Mouse (Mus musculus): ENCODE data around the gene Gprc6a. TPM values are rescaled to one million over a fixed set of nuclear protein-coding genes. Genes with fewer than 3 reads are reported as not detected.

The Gprc6a gene
- polyA plus RNA-seq (2016; fragmentation: Nextera tagmentation; extraction: Ambion mirVana): not detected in 2 replicates

GRCm38 (mm10) chr10:51631411-51632136 is at the start of gene Gprc6a:
TSS of gene Gprc6a (minus strand) at chr10:51631461.
- Histone ChIP-seq H3K27me3 (no peaks in the 10 kb centered on the region), H3K4me2 (no peak within 1 kb of the TSS), H3K4me1 (replicated peaks) (no peaks in the 10 kb centered on the region), H3K27ac (no peak within 1 kb of the TSS), H3K9me3 (no peaks in the 10 kb centered on the region), H3K9ac (replicated peaks) (no peak within 1 kb of the TSS), H3K36me3 (no peaks in the 10 kb centered on the region), H3K4me3 (replicated peaks) (no peak within 1 kb of the TSS)
- 84% methylated on average over 8 of the region's 8 CpGs for WGBS
- no peak for ATAC-seq (ENCODE audit: insufficient number of reproducible peaks, insufficient read depth, low FRiP score, low TSS enrichment, low read depth)

DNA sequence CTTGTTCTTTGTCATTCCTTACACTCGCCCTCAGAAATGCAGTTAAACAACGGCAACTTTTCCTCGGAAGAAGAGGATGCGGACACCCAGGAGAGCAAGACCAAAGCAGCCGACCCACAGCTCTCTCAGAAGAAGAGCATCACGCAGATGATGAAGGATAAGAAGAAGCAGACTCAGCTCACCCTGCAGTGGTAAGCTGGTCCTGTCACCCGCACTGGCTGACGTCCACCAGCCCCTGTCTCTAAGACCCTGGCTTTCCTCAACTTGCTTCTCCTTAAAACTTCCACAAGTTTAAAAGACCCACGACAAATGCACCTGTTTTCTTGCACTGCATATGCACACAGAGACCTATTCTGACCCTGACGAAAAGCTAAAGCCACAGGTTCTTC is 47.0 kb upstream of the Gprc6a start:
- no peaks in the 10 kb centered on the region for H3K9me3 ChIP-seq
- H3K4me2 ChIP-seq: peak overlapping the region; percentile 85
- 0 out of 2 replicates have a peak, but pooled peaks cover 6% of the 10 kb centered on the region for H3K4me1 ChIP-seq (replicated peaks)
- no peak overlapping the region for H3K27ac ChIP-seq
- no peaks in the 10 kb centered on the region for H3K36me3 ChIP-seq
- no peak overlapping the region for H3K9ac ChIP-seq (replicated peaks)
- peaks cover 30% of the 10 kb centered on the region for H3K27me3 ChIP-seq
- no peak for ATAC-seq (ENCODE audit: insufficient number of reproducible peaks, insufficient read depth, low FRiP score, low TSS enrichment, low read depth)
- 6% methylated on average over 10 of the region's 10 CpGs for WGBS
- H3K4me3 ChIP-seq (replicated peaks): peak overlapping the region; percentile 45

- Histone ChIP-seq H3K4me3 (replicated peaks) (peak within 1 kb of the TSS; percentile 45), H3K4me2 (peak within 1 kb of the TSS; percentile 85), H3K4me1 (replicated peaks) (0 out of 2 replicates have a peak, but pooled peaks cover 6% of the 10 kb centered on the region), H3K27me3 (peaks cover 30% of the 10 kb centered on the region), H3K9me3 (no peaks in the 10 kb centered on the region), H3K36me3 (no peaks in the 10 kb centered on the region), H3K27ac (no peak within 1 kb of the TSS), H3K9ac (replicated peaks) (peak within 1 kb of the TSS; percentile 40; the same call in 1 of the 2 replicates)
- ATAC-seq (ENCODE audit: insufficient number of reproducible peaks, insufficient read depth, low FRiP score, low TSS enrichment, low read depth): peak; percentile 66; the same call in 1 of the 2 replicates
- WGBS: 1% methylated on average over 37 of the region's 38 CpGs
Observed at GRCm38 (mm10) chr10:51677548-51678250, 46.4 kb upstream of the Gprc6a start, which contains the start of gene Rfx6. TSS of gene Rfx6 (plus strand) at chr10:51677756.

DNA sequence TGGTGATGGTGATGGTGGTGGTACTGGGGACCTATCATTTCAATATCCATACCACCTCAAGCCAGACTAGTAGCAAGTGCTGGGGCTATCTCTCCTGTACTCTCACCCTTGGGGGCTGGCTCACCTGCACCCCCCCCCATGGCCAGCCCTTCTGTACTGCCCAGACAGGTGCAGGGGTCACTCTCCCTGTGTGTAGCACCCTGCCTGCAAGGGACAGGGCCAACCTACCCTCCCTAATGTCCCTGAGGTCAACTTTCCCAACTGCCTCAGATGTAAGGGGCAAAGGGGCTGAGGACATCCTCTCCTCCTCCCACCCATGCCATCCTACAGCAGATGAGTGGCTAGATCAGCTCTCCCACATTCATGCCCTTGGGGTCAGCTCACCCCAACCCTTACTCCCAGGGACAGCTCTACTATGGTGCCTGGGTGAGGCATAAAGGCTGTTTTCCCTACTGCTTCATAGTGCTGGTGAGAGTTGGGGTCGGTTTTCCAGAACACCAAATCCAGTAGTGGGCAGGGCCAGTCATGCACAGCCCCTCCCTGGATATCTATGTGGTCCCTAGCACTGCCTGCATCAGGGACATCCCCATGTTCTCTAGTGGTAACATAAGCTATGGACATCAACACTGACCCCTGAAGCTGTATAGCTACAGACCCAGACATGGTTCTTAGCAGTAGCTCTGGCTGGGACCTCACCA is 41.0 kb upstream of the Gprc6a start:
- no peaks in the 10 kb centered on the region for H3K36me3 ChIP-seq
- no peaks in the 10 kb centered on the region for H3K9me3 ChIP-seq
- no peak overlapping the region for H3K9ac ChIP-seq (replicated peaks)
- H3K4me3 ChIP-seq (replicated peaks): no peak overlapping the region
- H3K27ac ChIP-seq: no peak overlapping the region
- WGBS: 56% methylated on average over 1 of the region's 1 CpGs
- peaks cover 17% of the 10 kb centered on the region for H3K27me3 ChIP-seq
- no peak overlapping the region for H3K4me2 ChIP-seq
- ATAC-seq (ENCODE audit: insufficient number of reproducible peaks, insufficient read depth, low FRiP score, low TSS enrichment, low read depth): peak; percentile 66
- no peaks in the 10 kb centered on the region for H3K4me1 ChIP-seq (replicated peaks)

DNA sequence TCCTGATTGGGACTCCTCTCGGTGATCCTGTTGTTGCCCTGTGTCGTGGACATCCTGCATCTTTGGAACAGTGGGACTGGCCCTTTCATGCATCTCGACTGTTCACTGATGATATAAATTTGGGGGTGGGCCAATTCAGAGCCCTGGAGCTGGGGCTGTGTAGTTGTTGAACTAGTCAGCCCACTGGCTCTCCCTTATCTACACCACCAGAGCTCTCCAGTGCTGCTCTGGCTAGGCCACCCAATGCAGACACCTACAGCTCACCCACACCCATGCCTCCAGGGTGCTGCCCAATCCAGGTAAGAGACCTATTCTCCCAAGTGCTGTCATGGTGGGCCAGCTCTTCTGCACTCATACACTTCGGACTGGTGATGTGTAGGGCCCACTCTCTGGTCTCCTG is 40.3 kb upstream of the Gprc6a start:
- Histone ChIP-seq H3K9ac (replicated peaks) (no peak overlapping the region), H3K27me3 (peaks cover 11% of the 10 kb centered on the region), H3K27ac (no peak overlapping the region), H3K4me2 (no peak overlapping the region), H3K4me3 (replicated peaks) (no peak overlapping the region), H3K9me3 (no peaks in the 10 kb centered on the region), H3K36me3 (no peaks in the 10 kb centered on the region), H3K4me1 (replicated peaks) (no peaks in the 10 kb centered on the region)
- no peak for ATAC-seq (ENCODE audit: insufficient number of reproducible peaks, insufficient read depth, low FRiP score, low TSS enrichment, low read depth)
- WGBS: 84% methylated on average over 4 of the region's 4 CpGs

GRCm38 (mm10) chr10:51669334-51669733 is 38.1 kb upstream of the Gprc6a start:
- H3K9ac ChIP-seq (replicated peaks): no peak overlapping the region
- no peaks in the 10 kb centered on the region for H3K9me3 ChIP-seq
- H3K27ac ChIP-seq: no peak overlapping the region
- ATAC-seq (ENCODE audit: insufficient number of reproducible peaks, insufficient read depth, low FRiP score, low TSS enrichment, low read depth): no peak
- H3K4me3 ChIP-seq (replicated peaks): no peak overlapping the region
- H3K4me1 ChIP-seq (replicated peaks): no peaks in the 10 kb centered on the region
- H3K36me3 ChIP-seq: no peaks in the 10 kb centered on the region
- no peak overlapping the region for H3K4me2 ChIP-seq
- H3K27me3 ChIP-seq: no peaks in the 10 kb centered on the region

DNA sequence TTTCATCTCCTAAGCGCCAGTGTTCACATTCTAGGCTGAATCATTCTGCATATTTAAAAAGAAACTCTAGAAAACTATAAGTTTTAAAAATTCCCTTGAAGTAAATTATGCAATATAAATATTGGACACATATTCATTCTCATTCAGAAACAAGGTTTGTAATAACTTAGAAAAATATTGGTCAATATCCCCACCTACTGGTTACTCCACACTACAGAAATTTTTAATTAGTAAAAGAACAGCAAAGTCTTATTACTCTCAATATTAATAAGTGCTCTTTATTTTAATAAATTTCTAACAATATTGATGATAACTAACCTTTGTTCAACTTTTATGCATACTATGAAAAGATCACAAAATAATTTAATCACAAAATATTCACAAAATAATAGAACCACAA is 26.1 kb upstream of the Gprc6a start:
- H3K36me3 ChIP-seq: no peaks in the 10 kb centered on the region
- no peak overlapping the region for H3K4me2 ChIP-seq
- H3K27ac ChIP-seq: no peak overlapping the region
- no peaks in the 10 kb centered on the region for H3K27me3 ChIP-seq
- no peak overlapping the region for H3K4me3 ChIP-seq (replicated peaks)
- H3K4me1 ChIP-seq (replicated peaks): no peaks in the 10 kb centered on the region
- no peak for ATAC-seq (ENCODE audit: insufficient number of reproducible peaks, insufficient read depth, low FRiP score, low TSS enrichment, low read depth)
- 61% methylated on average over 1 of the region's 1 CpGs for WGBS
- no peak overlapping the region for H3K9ac ChIP-seq (replicated peaks)
- no peaks in the 10 kb centered on the region for H3K9me3 ChIP-seq

DNA sequence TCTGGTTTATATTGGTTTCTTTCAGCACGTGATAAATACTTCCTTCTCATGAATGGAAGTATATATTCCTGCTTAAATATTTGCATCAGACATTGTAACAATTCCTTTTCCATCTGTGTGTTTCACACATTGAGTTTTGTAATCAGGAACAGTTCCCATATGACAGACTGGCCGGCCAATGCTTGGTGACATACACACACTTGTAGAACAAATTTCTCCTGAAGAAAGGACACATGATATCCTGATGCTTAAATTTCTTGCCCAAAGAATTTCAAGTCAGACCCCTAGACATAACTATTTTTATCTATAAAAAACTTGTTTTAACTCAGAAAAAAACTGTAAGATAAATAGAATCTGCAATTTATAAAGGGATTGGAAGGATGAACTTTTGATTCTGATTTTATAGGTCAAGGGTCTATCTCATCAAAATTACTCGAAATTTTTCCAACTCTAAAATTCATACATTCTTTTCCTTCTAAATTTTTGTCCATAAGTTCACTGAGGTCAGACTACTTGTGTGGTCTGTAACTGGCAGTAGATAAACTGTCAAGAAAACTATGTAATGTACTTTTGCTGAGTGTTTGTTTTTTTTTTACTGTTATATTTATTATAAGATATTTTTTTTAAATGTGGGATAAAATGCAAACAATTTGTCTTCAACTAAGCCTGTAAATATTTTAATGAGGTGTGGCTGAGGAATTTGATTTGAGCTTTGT is 18.4 kb upstream of the Gprc6a start:
- Histone ChIP-seq H3K27me3 (no peaks in the 10 kb centered on the region), H3K4me3 (replicated peaks) (no peak overlapping the region), H3K36me3 (no peaks in the 10 kb centered on the region), H3K9me3 (no peaks in the 10 kb centered on the region), H3K9ac (replicated peaks) (no peak overlapping the region), H3K4me2 (no peak overlapping the region), H3K27ac (no peak overlapping the region), H3K4me1 (replicated peaks) (no peaks in the 10 kb centered on the region)
- WGBS: 68% methylated on average over 3 of the region's 3 CpGs
- no peak for ATAC-seq (ENCODE audit: insufficient number of reproducible peaks, insufficient read depth, low FRiP score, low TSS enrichment, low read depth)

DNA sequence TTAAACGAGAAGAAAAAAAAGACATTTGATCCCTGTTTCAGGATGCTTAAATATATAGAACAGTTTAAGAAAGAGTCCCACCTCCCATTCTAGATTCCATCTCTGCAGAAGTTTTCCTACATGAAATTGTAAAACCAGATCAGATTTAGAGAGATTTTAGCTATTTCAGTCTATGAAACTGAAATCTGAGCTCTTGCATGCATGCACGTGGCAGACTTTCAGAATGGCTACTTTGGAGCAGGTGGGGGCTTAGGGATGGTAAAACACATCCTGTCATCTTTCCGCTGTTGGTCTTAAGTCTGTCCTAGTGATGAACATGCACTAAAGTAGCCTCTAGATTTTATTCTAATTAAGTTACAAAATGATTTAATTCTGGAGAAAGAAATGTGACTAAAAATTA is 10.1 kb downstream of the Gprc6a start:
- Histone ChIP-seq H3K4me1 (replicated peaks) (no peaks in the 10 kb centered on the region), H3K9ac (replicated peaks) (no peak overlapping the region), H3K27me3 (no peaks in the 10 kb centered on the region), H3K27ac (no peak overlapping the region), H3K4me2 (no peak overlapping the region), H3K9me3 (no peaks in the 10 kb centered on the region), H3K4me3 (replicated peaks) (no peak overlapping the region), H3K36me3 (no peaks in the 10 kb centered on the region)
- WGBS: 78% methylated on average over 3 of the region's 3 CpGs
- no peak for ATAC-seq (ENCODE audit: insufficient number of reproducible peaks, insufficient read depth, low FRiP score, low TSS enrichment, low read depth)

GRCm38 (mm10) chr10:51620126-51620525 is 11.1 kb downstream of the Gprc6a start:
- no peaks in the 10 kb centered on the region for H3K27me3 ChIP-seq
- H3K4me1 ChIP-seq (replicated peaks): no peaks in the 10 kb centered on the region
- no peaks in the 10 kb centered on the region for H3K36me3 ChIP-seq
- H3K27ac ChIP-seq: no peak overlapping the region
- no peak for ATAC-seq (ENCODE audit: insufficient number of reproducible peaks, insufficient read depth, low FRiP score, low TSS enrichment, low read depth)
- no peaks in the 10 kb centered on the region for H3K9me3 ChIP-seq
- WGBS: 75% methylated on average over 7 of the region's 7 CpGs
- H3K4me2 ChIP-seq: no peak overlapping the region
- H3K4me3 ChIP-seq (replicated peaks): no peak overlapping the region
- H3K9ac ChIP-seq (replicated peaks): no peak overlapping the region

- Histone ChIP-seq H3K9me3 (no peaks in the 10 kb centered on the region), H3K27ac (no peak overlapping the region), H3K4me2 (no peak overlapping the region), H3K4me1 (replicated peaks) (no peaks in the 10 kb centered on the region), H3K27me3 (no peaks in the 10 kb centered on the region), H3K9ac (replicated peaks) (no peak overlapping the region), H3K36me3 (no peaks in the 10 kb centered on the region), H3K4me3 (replicated peaks) (no peak overlapping the region)
- 84% methylated on average over 2 of the region's 2 CpGs for WGBS
- ATAC-seq (ENCODE audit: insufficient number of reproducible peaks, insufficient read depth, low FRiP score, low TSS enrichment, low read depth): no peak
Observed at GRCm38 (mm10) chr10:51618538-51618937, 12.7 kb downstream of the Gprc6a start.
